Mouse (Mus musculus) urinary bladder, postnatal 14 days (tissue): ENCODE measurements around the gene Gm20916.
"Not testable (repeated sequence)": the region's sequence is repeated elsewhere in the genome, so short reads cannot be mapped to it uniquely, and the experiment has no call there.

Source experiments
- DNase-seq: peaks from one replicate; pipeline ENCODE4 v3.0.0; 2021; ENCODE audit warnings: low spot score

Gm20916 gene

DNA sequence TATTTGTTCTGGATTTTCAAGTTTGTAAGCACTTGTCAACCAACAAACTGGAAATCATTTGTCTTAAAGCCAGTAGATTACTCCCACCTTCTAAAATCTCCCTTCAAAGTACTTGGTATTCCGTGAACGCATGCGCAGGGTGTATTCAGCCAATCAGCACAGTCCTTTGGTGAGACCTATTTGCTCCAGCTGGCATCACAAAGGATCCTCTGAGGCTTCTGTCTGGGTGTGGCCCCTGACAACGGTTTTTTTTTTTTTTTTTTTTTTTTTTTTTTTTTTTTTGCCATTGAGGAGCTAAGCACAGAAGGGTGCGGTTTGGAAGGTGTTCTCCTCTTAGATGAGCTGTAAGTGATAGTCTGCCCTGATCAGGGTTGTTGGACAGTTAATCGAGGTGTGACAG lies at the start of gene Gm20916:
Gene Gm20916 (plus strand): TSS at position 301 of the 400 bp plus-strand sequence.
- DNase-seq: not testable (repeated sequence)
